Mouse (Mus musculus) hindbrain, embryonic 12.5 days (tissue): Measurements from ENCODE around the gene Svbp. TPM values are rescaled to one million over a fixed set of nuclear protein-coding genes. Genes with fewer than 3 reads are reported as not detected.

Experiments
- ATAC-seq: fragments of 200-750 bp; cut with Nextera tagmentation; 2 replicates; pipeline ENCODE4 v1.8.0; 2017; ENCODE audit warnings: moderate TSS enrichment; ENCODE audit not compliant: low FRiP score
- H3K27ac ChIP-seq: fragments of 300-500 bp; sonication (generic); 2 replicates; pipeline ENCODE4 v1.5.1; 2016; ENCODE audit warnings: mild to moderate bottlenecking
- H3K27me3 ChIP-seq: fragments of 300-500 bp; sonication (generic); 2 replicates; pipeline ENCODE4 v1.6.1; 2016; ENCODE audit warnings: mild to moderate bottlenecking
- H3K36me3 ChIP-seq: fragments of 300-500 bp; sonication (generic); 2 replicates; pipeline ENCODE4 v1.6.1; 2016; ENCODE audit warnings: mild to moderate bottlenecking
- H3K4me1 ChIP-seq: fragments of 300-500 bp; sonication (generic); 2 replicates; pipeline ENCODE4 v1.6.1; 2016
- H3K4me2 ChIP-seq: fragments of 300-500 bp; sonication (generic); replicated peaks from 2 replicates; pipeline ENCODE4 v1.6.1; 2016; ENCODE audit warnings: mild to moderate bottlenecking
- H3K4me3 ChIP-seq: fragments of 300-500 bp; sonication (generic); 2 replicates; pipeline ENCODE4 v1.5.1; 2016; ENCODE audit warnings: mild to moderate bottlenecking
- H3K9ac ChIP-seq: fragments of 300-500 bp; sonication (generic); 2 replicates; pipeline ENCODE4 v1.6.1; 2016; ENCODE audit warnings: mild to moderate bottlenecking, moderate library complexity
- H3K9me3 ChIP-seq: fragments of 300-500 bp; sonication (generic); replicated peaks from 2 replicates; pipeline ENCODE4 v1.6.1; 2016; ENCODE audit warnings: mild to moderate bottlenecking
- WGBS: fragments of 180-500 bp; shearing (Covaris S2); methylation state at CpG from one replicate; pipeline ENCODE4 v1.1.7; 2016; 5-methylcytosine and 5-hydroxymethylcytosine counted together
- polyA plus RNA-seq: library from polyadenylated mRNA; unstranded; fragments of >200 nt; fragmentation: Nextera tagmentation; extraction: Ambion mirVana; gene quantifications from 2 replicates; pipeline ENCODE4 v1.2.1, GENCODE M21; 2016

The Svbp gene
- polyA plus RNA-seq, 1 experiment from 2014 or later = 193 TPM

DNA sequence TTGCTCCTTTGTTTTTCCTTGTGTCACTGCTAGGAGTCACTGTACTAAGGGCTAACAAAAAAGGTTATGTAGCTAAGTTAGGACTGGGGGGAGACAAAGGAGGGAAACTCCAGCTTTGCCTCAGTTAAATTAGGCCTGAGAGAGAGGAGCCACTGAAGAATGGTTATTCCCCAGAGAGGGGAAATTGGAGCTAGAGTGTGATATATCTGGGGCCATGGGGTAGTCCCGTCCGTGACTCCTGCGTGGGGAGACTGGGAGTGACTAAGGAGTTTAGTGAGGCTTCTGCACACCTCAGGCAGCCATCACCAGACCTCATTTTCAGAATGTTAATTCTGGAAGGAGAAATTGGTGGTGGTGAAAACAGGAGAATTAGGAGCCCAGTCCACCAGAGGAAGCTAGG is 39.2 kb downstream of the Svbp start:
- no peak for ATAC-seq
- peak overlapping the region; percentile 98 for H3K4me2 ChIP-seq
- no peaks in the 10 kb centered on the region for H3K27me3 ChIP-seq
- no peaks in the 10 kb centered on the region for H3K9me3 ChIP-seq
- peak overlapping the region; percentile 84; the same call in 1 of the 2 replicates for H3K9ac ChIP-seq
- H3K27ac ChIP-seq = no peak overlapping the region
- H3K4me1 ChIP-seq = peaks cover 16% of the 10 kb centered on the region
- peak overlapping the region; percentile 92 for H3K4me3 ChIP-seq
- 62% methylated on average over 3 of the region's 3 CpGs for WGBS
- H3K36me3 ChIP-seq = peaks cover 5% of the 10 kb centered on the region

DNA sequence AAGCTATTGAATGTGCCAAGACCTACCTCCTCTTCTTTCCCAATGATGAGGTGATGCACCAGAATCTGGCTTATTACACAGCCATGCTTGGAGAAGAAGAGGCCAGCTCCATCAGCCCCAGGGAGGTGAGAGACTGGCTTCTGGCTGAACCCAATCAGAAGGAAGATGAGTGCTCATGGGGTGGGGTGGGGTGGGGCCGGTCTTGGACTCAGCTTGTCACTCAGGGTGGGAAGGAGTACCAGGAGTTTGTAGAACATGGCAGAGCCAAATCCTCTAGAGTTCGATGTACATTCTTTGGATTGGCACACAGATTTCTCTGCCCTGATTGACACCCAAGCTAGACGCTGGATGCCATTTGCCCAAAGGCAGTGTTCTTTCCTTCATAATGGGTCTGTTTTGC is 43.6 kb downstream of the Svbp start:
- peak; percentile 33; the same call in 1 of the 2 replicates for ATAC-seq
- H3K9me3 ChIP-seq = no peaks in the 10 kb centered on the region
- 85% methylated on average over 3 of the region's 3 CpGs for WGBS
- H3K4me3 ChIP-seq = no peak overlapping the region
- peaks cover 10% of the 10 kb centered on the region; the same call in 1 of the 2 replicates for H3K4me1 ChIP-seq
- no peak overlapping the region for H3K9ac ChIP-seq
- H3K27me3 ChIP-seq = no peaks in the 10 kb centered on the region
- no peak overlapping the region for H3K4me2 ChIP-seq
- no peak overlapping the region for H3K27ac ChIP-seq
- peaks cover 31% of the 10 kb centered on the region for H3K36me3 ChIP-seq

DNA sequence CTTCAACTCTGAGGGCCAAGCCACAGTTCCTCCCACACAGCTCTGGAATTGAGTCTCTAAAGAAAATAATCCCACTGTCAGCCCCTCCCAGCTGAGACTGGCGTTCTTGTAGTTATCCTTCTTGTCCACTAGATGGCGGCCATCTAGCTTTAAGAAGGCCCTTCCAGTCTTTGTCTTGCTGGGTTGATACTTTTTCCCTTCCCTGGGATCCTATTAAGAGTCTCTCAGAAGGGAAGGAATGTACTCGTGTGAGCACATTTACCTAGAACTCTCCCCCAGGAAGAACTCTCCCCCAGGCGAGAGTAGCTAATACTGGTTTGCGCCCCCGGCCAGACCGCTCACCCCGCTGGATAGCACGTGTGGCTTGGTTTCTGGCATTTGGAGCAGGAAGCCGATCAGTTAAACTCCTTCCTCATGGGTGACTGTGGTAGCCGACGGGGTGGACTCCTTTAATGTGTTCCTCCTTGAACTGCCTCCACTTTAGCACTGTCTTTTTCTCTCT is 44.1 kb downstream of the Svbp start:
- Histone ChIP-seq H3K9me3 (no peaks in the 10 kb centered on the region), H3K4me2 (peak overlapping the region; percentile 13; the same call in 1 of the 2 replicates), H3K4me1 (peaks cover 6% of the 10 kb centered on the region; the same call in 1 of the 2 replicates), H3K36me3 (peaks cover 37% of the 10 kb centered on the region), H3K27ac (peak overlapping the region; percentile 73; the same call in 1 of the 2 replicates), H3K9ac (peak overlapping the region; percentile 18; the same call in 1 of the 2 replicates), H3K4me3 (no peak overlapping the region), H3K27me3 (no peaks in the 10 kb centered on the region)
- peak; percentile 44 for ATAC-seq
- WGBS = 46% methylated on average over 12 of the region's 12 CpGs

DNA sequence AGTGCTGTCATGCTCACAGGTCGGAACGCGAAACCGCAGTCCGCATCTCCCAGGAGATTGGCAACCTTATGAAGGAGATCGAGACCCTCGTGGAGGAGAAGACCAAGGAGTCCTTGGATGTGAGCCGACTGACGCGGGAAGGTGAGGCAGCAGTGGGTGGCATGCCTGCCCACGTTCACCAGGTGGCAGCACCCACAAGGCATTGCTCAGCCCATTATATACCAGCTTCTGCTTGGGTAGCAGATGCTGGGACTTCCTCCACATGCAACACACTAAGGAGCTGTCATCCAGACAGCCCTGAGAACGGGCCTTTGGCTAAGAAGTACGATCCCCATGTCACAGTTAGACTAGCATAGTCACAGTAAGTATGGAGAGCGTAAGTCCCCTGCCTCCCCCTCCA is 46.6 kb downstream of the Svbp start:
- H3K27me3 ChIP-seq = no peaks in the 10 kb centered on the region
- peaks cover 3% of the 10 kb centered on the region; the same call in 1 of the 2 replicates for H3K4me1 ChIP-seq
- H3K4me3 ChIP-seq = no peak overlapping the region
- no peak overlapping the region for H3K27ac ChIP-seq
- peaks cover 55% of the 10 kb centered on the region for H3K36me3 ChIP-seq
- no peak overlapping the region for H3K4me2 ChIP-seq
- H3K9ac ChIP-seq = no peak overlapping the region
- 89% methylated on average over 14 of the region's 14 CpGs for WGBS
- no peak for ATAC-seq
- H3K9me3 ChIP-seq = no peaks in the 10 kb centered on the region

DNA sequence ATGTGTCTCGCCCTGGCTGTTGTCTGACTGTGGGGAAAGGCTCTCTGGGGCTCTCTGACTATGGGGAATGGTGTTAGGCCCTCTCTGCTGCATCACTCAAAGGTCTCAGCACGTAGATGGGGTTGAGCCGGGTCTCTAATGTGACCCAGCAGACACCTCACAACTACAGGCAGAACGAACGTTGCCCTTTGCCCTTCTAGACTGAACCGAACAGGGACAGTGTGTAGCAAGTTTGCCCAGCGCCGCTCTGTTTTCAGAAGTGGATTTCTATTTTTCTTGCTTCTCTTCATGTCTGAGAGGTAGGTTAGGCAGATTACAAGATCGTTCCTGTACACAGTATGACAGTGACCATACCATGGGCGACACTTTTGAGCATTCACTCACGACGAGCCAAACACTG is 47.5 kb downstream of the Svbp start:
- 93% methylated on average over 12 of the region's 12 CpGs for WGBS

DNA sequence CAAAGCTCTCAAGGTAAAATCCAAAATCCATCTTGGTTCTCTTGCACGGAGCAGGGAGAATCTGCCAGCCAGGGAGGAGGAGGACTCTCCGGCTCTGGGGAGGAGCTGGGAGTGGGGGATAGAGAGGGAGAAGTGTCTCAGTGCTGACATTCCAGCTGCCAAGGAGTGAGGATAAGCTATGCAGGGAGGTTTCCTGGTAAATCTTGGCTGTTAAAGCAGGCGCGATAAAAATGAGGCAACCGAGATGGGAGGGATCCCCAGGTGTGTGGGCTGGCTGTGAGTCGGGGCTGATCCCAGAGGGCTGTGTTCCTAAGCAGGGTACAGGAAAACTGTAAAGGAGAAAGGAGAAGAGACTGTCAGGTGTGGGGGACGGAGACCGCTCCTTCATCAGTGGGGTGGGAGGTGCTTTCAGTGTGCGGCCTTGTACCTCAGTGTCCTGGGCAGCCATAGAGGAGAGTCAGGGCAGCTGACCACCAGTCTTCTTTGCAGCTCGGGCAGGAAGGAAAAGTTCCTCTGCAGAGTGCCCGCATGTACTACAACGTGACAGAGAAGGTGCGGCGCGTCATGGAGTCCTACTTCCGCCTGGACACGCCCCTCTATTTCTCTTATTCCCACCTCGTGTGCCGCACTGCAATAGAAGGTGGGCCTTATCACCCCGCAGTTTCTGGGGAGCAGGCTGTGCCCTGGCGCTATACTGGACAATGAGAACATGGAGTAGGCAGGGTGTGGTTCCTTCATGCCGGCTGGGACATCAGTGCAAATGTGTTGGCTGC is 49.5 kb downstream of the Svbp start:
- peaks cover 11% of the 10 kb centered on the region for H3K4me1 ChIP-seq
- ATAC-seq = no peak
- WGBS = 83% methylated on average over 22 of the region's 22 CpGs
- no peak overlapping the region for H3K9ac ChIP-seq
- no peaks in the 10 kb centered on the region for H3K9me3 ChIP-seq
- no peaks in the 10 kb centered on the region for H3K27me3 ChIP-seq
- H3K36me3 ChIP-seq = peaks cover 57% of the 10 kb centered on the region
- H3K4me2 ChIP-seq = no peak overlapping the region
- H3K27ac ChIP-seq = no peak overlapping the region
- no peak overlapping the region for H3K4me3 ChIP-seq

More for the DNA sequence above, 47.5 kb downstream of the Svbp start:
- H3K9me3 ChIP-seq = no peaks in the 10 kb centered on the region
- peaks cover 52% of the 10 kb centered on the region for H3K36me3 ChIP-seq
- no peak overlapping the region for H3K27ac ChIP-seq
- no peak overlapping the region for H3K4me3 ChIP-seq
- H3K4me2 ChIP-seq = no peak overlapping the region
- ATAC-seq = no peak
- no peaks in the 10 kb centered on the region for H3K27me3 ChIP-seq
- H3K9ac ChIP-seq = no peak overlapping the region
- H3K4me1 ChIP-seq = peaks cover 9% of the 10 kb centered on the region; the same call in 1 of the 2 replicates

DNA sequence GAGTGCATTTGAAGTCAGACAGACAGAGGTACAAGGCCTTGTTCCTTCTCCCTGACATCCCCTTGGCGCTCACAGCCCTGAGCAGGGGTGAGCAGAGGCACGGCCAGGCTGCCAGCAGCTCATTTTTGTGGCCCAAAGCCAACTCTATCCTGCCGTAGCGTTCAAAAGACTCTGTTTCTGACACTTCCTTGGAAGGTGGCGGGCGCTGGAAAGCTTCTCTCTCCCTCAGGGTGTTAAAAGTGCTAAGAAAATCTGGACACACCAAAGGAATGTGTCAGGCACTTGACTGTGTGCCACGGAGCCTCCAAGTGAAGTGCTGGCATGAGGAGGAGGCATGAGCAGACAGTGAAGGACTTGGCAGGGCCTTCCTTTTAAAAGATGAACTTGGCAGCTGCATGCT is 50.5 kb downstream of the Svbp start:
- Histone ChIP-seq H3K27ac (no peak overlapping the region), H3K4me2 (no peak overlapping the region), H3K9me3 (no peaks in the 10 kb centered on the region), H3K36me3 (peaks cover 53% of the 10 kb centered on the region), H3K4me1 (peaks cover 11% of the 10 kb centered on the region), H3K9ac (no peak overlapping the region), H3K4me3 (no peak overlapping the region), H3K27me3 (no peaks in the 10 kb centered on the region)
- no peak for ATAC-seq
- 80% methylated on average over 7 of the region's 7 CpGs for WGBS

DNA sequence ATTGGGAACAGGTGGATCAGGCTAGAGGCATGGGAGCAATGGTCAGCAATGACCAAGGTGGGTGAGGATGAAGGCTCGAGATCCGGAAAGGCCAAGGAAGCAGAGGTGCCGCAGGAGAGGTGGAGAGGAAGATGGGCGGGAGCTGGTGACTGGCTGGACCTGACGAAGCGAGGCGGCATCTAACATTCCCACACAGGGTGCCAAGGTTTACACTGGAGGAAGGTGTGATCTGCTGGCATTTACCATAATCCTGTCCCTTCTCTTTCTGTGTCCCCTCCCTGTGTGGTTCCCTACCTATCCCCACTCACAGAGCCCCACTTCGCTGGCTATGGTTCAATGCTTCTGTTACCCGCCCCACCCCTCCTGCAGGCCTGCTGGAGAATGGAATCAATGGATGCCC is 50.9 kb downstream of the Svbp start:
- Histone ChIP-seq H3K4me1 (peaks cover 11% of the 10 kb centered on the region), H3K9me3 (no peaks in the 10 kb centered on the region), H3K36me3 (peaks cover 52% of the 10 kb centered on the region), H3K27ac (no peak overlapping the region), H3K4me3 (no peak overlapping the region), H3K4me2 (no peak overlapping the region), H3K27me3 (no peaks in the 10 kb centered on the region), H3K9ac (no peak overlapping the region)
- ATAC-seq = no peak
- 81% methylated on average over 9 of the region's 9 CpGs for WGBS

DNA sequence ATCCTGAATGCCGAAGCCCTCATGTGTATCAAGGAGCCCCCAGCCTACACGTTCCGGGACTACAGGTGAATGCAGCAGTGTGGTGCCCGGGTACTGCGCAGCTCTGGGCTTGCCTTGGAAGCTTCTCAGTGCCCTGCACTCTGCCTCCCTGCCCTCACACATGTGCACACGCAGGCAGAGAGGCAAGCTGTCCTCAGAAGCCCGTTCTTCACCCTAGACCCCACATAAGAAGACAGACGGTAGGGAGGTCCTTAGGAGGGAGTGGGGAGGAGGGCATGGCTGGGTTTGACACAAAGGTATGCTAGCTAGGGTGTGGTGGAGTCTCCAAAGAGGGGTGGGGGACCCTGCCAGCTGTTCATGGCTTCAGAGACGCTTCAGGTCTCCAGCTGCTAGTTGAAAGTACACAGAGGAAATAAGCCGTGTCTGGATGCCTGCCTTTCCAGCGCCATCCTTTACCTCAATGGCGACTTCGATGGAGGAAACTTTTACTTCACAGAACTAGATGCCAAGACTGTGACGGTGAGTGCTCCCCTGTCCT is 51.7 kb downstream of the Svbp start:
- H3K4me2 ChIP-seq = no peak overlapping the region
- peaks cover 11% of the 10 kb centered on the region for H3K4me1 ChIP-seq
- H3K4me3 ChIP-seq = no peak overlapping the region
- H3K9ac ChIP-seq = no peak overlapping the region; the same call in 1 of the 2 replicates
- no peaks in the 10 kb centered on the region for H3K27me3 ChIP-seq
- peaks cover 44% of the 10 kb centered on the region for H3K36me3 ChIP-seq
- 80% methylated on average over 14 of the region's 14 CpGs for WGBS
- no peak overlapping the region for H3K27ac ChIP-seq
- no peak for ATAC-seq
- no peaks in the 10 kb centered on the region for H3K9me3 ChIP-seq

DNA sequence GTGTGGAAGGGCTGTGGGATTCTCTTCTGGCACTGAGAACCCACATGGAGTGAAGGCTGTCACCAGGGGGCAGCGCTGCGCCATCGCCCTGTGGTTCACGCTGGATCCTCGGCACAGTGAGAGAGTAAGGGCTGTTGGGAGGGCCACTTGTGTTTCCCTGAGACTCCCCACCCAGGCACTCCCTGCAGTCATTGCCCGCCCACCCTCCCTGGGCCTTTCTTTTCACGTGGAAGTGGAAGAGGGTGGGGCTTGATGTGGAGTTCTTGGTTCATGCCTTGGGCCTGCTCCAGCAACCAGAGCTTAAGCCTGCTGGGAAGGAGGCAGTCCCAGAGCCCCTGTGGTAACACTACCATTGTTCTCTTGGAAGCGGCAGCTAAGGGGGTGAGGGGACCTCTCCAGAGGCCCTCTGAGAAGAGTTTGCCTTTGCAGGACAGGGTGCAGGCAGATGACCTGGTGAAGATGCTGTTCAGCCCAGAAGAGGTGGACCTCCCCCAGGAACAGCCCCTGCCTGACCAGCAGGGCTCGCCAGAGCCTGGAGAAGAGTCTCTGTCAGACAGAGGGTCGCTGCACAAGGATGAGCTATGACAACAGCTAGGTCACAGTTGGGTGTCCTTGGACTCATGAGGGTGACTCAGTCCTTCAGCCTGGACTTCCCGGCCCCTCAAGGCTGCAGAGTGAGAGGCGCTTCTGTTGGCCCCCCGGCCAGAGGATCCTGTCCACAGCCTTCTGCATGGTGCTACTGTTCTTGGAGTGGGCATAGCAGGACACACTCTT is 52.5 kb downstream of the Svbp start:
- 28% methylated on average over 13 of the region's 13 CpGs for WGBS
- no peaks in the 10 kb centered on the region for H3K9me3 ChIP-seq
- ATAC-seq = peak; percentile 65
- H3K4me1 ChIP-seq = peaks cover 11% of the 10 kb centered on the region
- H3K27ac ChIP-seq = no peak overlapping the region
- H3K36me3 ChIP-seq = peaks cover 35% of the 10 kb centered on the region
- 0 out of 2 replicates have a peak overlapping the region, but pooled peaks have one; percentile 8 for H3K9ac ChIP-seq
- H3K4me3 ChIP-seq = no peak overlapping the region
- H3K4me2 ChIP-seq = no peak overlapping the region
- H3K27me3 ChIP-seq = no peaks in the 10 kb centered on the region

DNA sequence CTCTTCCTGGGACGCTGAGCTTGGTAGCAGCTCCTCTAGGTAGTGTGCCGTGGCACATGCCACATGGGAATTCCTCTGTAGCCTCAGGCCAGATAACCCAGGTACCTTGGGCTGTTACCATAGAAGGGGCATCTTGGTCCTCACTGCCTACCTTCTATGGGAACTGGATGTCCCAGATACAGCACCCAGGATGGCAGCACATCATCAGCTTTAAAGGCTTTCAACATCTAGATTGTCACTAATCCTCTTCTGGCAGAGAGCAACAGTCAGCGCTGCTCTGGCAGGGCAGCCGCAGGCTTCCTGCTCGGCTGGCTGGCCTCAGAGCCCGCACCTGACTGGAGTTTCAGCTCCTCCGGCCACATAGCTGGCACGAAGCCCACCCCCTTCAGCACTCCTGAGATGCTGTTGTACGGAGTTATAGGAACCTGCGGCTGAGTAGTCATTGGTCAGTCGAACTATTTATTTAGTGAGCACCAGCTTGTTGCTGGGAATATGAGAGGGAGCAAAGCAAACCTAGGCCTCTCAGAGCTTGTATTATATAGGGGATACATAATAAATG is 53.4 kb downstream of the Svbp start:
- no peaks in the 10 kb centered on the region for H3K9me3 ChIP-seq
- no peaks in the 10 kb centered on the region for H3K27me3 ChIP-seq
- no peak overlapping the region for H3K27ac ChIP-seq
- H3K9ac ChIP-seq = no peak overlapping the region
- peaks cover 31% of the 10 kb centered on the region for H3K36me3 ChIP-seq
- no peak overlapping the region for H3K4me3 ChIP-seq
- H3K4me2 ChIP-seq = no peak overlapping the region
- H3K4me1 ChIP-seq = peaks cover 11% of the 10 kb centered on the region
- WGBS = 87% methylated on average over 11 of the region's 11 CpGs
- ATAC-seq = no peak
